Mouse (Mus musculus) megakaryocyte, adult 5-6 weeks (primary cell): ENCODE results near the gene Brpf3. TPM values are rescaled to one million over a fixed set of nuclear protein-coding genes. Genes with fewer than 3 reads are reported as not detected.
A peak's percentile ranks its signal among the peaks of the same experiment; 100 is the strongest.
"Not testable (repeated sequence)": the region's sequence is repeated elsewhere in the genome, so short reads cannot be mapped to it uniquely, and the experiment has no call there.

Source experiments
- ATAC-seq: 2 replicates; pipeline ENCODE4 v1.8.0; 2016; ENCODE audit warnings: mild to moderate bottlenecking, inconsistent platforms; ENCODE audit not compliant: poor library complexity, severe bottlenecking
- total RNA-seq, 2 experiments: library from RNA; stranded (forward) in 1 of 2; stranded (reverse) in 1 of 2; fragments of 153-499, 151-499 nt in 1 of 2; fragments of 221-1000, 200-1000 nt in 1 of 2; gene quantifications; 2 replicates each; pipeline versions ENCODE4 v1.2.3 to v1.2.4; 2015 to 2017

The Brpf3 gene
- total RNA-seq, 2 experiments from 2014 or later, result 4.4 to 22.6 TPM

DNA sequence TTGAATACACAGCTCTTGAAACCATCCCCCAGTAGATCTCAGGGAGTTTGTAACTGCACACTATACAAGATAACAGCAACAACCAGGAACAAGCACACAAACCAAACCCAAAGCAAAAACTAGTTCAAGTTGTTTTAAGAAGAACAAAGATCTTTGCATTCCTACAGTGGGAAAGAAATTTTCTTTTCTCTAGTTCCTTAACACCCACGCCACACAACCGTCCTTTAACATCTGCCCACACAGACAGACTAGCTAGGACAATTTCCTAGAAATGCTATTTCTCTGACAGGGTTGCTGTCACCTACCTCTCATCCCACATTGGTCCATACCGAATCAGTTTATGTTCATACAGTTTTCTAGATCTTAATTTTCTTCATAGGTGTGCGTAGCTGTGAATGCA lies 3.9 kb upstream of the Brpf3 start:
- ATAC-seq, result no peak

DNA sequence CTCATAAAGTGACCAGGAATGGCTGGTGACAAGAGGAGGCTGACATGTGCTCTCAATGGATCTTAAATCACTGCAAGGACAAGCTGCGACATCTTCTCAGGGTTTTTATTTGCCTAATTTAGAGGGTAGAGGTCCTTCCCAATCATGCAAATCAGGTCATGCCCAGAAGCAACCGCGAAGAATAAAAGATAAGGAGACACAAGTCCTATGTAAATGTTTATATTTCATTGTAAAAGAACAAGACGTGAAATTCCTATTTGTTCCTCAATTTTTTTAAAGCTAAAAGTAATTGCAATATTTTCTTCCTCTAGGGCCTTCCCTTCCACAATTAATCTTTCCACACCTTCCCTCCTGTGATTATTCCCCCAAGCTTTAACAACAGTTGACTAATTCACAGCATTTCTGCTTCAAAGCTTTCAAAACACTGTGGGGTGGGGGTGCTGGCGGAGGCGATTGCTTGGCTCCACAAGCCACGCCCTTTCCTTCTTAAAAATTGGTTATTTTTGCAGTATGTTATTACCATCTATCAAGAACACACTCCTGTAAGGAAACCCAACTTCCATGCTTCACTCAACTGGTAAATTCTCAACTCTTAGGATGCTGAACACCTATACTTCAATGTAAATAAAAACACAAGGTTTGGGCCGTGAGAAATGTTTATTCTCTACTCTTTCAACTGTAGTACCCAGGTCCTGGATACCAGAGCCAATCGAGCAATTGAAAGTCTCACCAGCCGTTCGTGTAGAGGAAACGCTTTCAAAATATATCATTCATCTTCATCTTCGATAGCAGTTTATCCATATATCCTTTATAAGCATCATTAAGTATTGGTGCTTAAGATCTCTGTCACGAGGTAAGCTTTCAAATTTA lies 1.4 kb upstream of the Brpf3 start:
- no peak for ATAC-seq

- ATAC-seq, result no peak
These were observed 614 bp upstream of the Brpf3 start for GRCm38 (mm10) chr17:28800281-28800670.

GRCm38 (mm10) chr17:28801474-28802005 lies 650 bp downstream of the Brpf3 start:
- peak; percentile 98 for ATAC-seq

DNA sequence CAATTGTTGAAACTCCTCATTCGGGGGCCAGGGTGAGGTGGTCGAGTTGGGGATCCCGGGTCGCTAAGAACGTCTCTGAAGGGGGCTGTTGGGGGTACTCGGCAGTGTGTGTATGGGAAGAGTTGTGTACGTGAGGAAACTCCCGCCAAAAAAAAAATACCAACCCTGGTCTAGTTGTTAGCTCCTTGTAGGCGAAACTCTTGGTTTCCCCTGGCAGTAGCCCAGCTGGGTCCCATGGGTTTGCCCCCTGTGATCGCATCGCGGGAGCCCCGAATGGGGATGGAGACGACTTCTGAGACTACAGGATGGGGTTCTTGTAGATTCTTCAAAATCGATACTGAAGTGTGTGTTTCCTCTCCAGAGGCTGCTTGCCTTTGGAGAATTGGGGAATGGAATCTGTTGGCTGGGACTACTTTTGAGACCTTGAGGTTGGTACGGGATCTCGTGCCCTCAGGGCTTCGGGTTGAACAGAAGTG lies 1.2 kb downstream of the Brpf3 start:
- ATAC-seq, result no peak

DNA sequence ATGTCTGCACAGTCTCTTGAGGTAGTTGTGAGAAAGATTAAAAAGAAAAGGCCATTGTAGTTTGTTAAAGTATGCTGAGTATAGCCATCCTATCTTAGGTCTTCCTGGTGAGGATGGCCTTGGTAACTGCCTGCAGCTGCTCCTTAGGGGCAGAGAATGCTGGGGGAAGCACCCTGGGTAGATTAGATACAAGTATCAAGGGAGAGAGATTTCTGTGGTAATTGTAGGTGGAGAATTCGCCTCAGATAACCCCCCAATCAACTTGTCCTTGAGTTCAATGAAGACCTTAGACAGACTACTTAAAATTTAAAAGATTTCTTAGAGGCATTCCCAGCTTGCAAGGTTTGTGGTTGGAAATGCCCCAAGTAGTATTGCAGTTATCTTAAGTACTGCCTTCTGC lies 2.4 kb downstream of the Brpf3 start:
- ATAC-seq, result no peak

- ATAC-seq, result no peak
These were observed 4.1 kb downstream of the Brpf3 start for GRCm38 (mm10) chr17:28804973-28805372.

DNA sequence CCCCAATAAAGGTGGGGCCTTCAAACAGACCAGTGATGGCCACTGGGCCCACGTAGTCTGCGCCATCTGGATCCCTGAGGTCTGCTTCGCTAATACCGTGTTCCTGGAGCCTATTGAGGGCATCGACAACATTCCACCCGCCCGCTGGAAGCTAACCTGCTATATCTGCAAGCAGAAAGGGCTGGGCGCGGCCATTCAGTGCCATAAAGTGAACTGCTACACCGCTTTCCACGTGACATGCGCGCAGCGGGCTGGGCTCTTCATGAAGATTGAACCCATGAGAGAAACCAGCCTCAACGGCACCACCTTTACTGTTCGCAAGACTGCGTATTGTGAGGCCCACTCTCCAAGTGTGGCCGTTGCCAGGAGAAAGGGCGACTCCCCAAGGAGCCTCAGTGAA lies 5.9 kb downstream of the Brpf3 start:
- no peak for ATAC-seq

GRCm38 (mm10) chr17:28808714-28809113 lies 7.8 kb downstream of the Brpf3 start:
- ATAC-seq, result no peak

- ATAC-seq, result 0 out of 2 replicates have a peak, but pooled peaks have one; percentile 15
These were observed 8.4 kb downstream of the Brpf3 start for GRCm38 (mm10) chr17:28809175-28809831.

DNA sequence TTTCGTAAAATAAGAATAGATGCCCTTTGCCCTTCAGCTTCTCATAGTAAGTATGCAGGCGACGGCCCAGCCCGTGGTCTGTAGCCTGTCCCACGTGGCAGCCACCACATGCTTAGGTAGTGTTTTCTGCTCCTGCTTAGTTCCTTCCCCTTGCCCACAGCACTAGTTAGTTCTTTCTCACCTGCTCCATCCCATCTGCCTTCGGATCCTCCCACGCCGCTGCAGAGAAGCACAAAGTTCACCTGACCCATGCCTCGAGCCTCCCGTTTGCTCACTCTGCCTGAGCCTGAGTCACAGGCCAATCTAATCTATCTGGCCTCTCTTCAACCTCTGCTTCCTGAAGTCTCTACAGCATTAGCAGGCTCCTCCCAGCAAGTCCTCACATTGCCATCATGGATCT lies 11.5 kb downstream of the Brpf3 start:
- ATAC-seq, result no peak

DNA sequence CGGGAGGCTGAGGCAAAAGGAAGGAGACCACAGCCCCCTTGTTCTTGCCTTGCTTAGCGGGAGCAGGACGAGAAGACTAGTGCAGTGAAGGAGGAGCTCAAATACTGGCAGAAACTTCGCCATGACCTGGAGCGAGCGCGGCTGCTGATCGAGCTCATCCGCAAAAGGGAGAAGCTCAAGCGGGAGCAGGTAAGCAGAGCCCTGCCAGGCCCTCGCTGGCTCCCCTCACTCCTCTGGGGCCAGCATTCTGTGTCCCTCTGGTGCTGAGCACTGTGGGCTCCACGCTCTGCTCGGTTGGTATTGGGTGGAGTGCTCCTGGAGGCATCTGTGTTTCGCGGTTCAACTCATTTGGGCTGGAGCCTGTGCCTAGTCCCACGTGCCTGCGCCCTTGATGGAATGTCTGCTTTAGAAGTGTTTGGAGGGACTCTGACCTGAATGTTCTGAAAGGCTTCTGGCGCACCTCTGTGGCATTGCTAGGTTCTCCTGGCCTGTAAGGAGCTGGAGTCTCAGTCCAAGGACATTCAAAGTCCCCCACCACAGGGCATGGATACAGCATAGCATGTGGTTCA lies 13.7 kb downstream of the Brpf3 start:
- ATAC-seq, result no peak

GRCm38 (mm10) chr17:28815384-28816004 lies 14.6 kb downstream of the Brpf3 start:
- ATAC-seq, result no peak

GRCm38 (mm10) chr17:28816326-28816725 lies 15.4 kb downstream of the Brpf3 start:
- not testable (repeated sequence) for ATAC-seq

GRCm38 (mm10) chr17:28816875-28817811 lies 16.3 kb downstream of the Brpf3 start:
- ATAC-seq, result no peak

- ATAC-seq, result no peak
These were observed 19.3 kb downstream of the Brpf3 start for GRCm38 (mm10) chr17:28820189-28820588.

GRCm38 (mm10) chr17:28823004-28823745 lies 22.3 kb downstream of the Brpf3 start:
- peak; percentile 38; the same call in 1 of the 2 replicates for ATAC-seq

DNA sequence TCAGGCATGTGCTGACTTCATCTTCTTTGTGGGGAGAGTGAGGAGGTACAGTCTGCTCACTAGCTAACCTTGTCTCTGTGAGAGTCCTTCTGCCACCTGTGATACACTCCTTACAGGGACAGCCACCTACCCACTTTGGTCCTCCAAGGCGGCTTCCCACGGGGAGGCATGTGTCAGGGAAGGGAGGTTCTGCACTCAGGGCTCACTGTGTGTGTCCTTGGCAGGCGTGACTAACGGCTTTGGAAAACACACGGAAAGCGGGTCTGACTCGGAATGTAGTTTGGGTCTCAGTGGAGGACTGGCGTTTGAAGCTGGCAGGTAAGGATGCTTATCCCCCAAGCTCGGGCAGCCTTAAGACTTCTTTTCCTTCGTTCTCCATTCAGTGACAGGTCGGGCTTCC lies 22.9 kb downstream of the Brpf3 start:
- no peak for ATAC-seq

GRCm38 (mm10) chr17:28824896-28825295 lies 24.0 kb downstream of the Brpf3 start:
- ATAC-seq, result no peak
